Mouse (Mus musculus): ENCODE measurements around the gene Nxf3. TPM values are rescaled to one million over a fixed set of nuclear protein-coding genes. Genes with fewer than 3 reads are reported as not detected.

The Nxf3 gene
- total RNA-seq, 2 experiments from 2014 or later: not detected

Other genes with a start within 250 kb of the Nxf3 start
- gene Gprasp2, start 246.2 kb downstream of the Nxf3 start, total RNA-seq (2021): 1 to 10 TPM; 5.6 to 6.3 TPM
- gene Arxes2, start 91.4 kb downstream of the Nxf3 start, total RNA-seq (2021): 1 to 10 TPM; 4.3 to 4.7 TPM
- gene Arxes1, start 51.9 kb downstream of the Nxf3 start, total RNA-seq (2021): 1 to 10 TPM; 1.8 to 2.2 TPM
- gene Bex2, start 17.0 kb downstream of the Nxf3 start, total RNA-seq (2021): 1 to 10 TPM in 1 of 2 experiments, under 1 TPM in 1; 0.73 to 1.3 TPM
- not detected for gene Bex4, start 53.7 kb upstream of the Nxf3 start, total RNA-seq (2021)
- gene Tceal8, start 87.1 kb upstream of the Nxf3 start, total RNA-seq (2021): 10 to 100 TPM; 48.0 to 55.1 TPM
- gene Tceal5, start 118.6 kb upstream of the Nxf3 start, total RNA-seq (2021): 10 to 100 TPM; 74.3 to 87.3 TPM
- 100 to 1,000 TPM; 539 to 771 TPM for gene Tceal7, start 129.5 kb upstream of the Nxf3 start, total RNA-seq (2021)
- 10 to 100 TPM; 27.7 to 29.1 TPM for gene Bex1, start 130.3 kb upstream of the Nxf3 start, total RNA-seq (2021)
- gene Tceal9, start 159.8 kb upstream of the Nxf3 start, total RNA-seq (2021): 10 to 100 TPM; 74.7 to 80.1 TPM
- gene Bex3, start 185.0 kb upstream of the Nxf3 start, total RNA-seq (2021): 10 to 100 TPM; 23.1 to 32.4 TPM